Mouse (Mus musculus): ENCODE measurements at regions not wholly inside any gene's neighbourhood (a gene's known extent, or its start where the extent isn't known, plus 50 kb on each side); places are given as distances from the start of the nearest gene placed in this dataset.

GRCm38 (mm10) chr1:19754346-19754745, 545.6 kb downstream of the Tfap2b start:
- POLR2A ChIA-PET = no interaction called here

GRCm38 (mm10) chr1:19757921-19758436, 549.3 kb downstream of the Tfap2b start:
- CTCF ChIA-PET = no interaction called here
- POLR2A ChIA-PET = no interaction called here

More at GRCm38 (mm10) chr1:19754346-19754745, 545.6 kb downstream of the Tfap2b start:
- CTCF ChIA-PET = interaction anchor here in 1 of 4 experiments (0.5 kb wide), 1 partner anchor 13 kb away, joined by 10 read pairs; no protein-coding TSS in a partner anchor

- CTCF ChIA-PET = interaction anchor here in 1 of 4 experiments (0.7 kb wide), 1 partner anchor 13 kb away, joined by 10 read pairs; no protein-coding TSS in a partner anchor
- POLR2A ChIA-PET = no interaction called here
These were observed 558.2 kb downstream of the Tfap2b start for GRCm38 (mm10) chr1:19766879-19767278.

- CTCF ChIA-PET = no interaction called here
- POLR2A ChIA-PET = no interaction called here
These were observed 563.6 kb downstream of the Tfap2b start for GRCm38 (mm10) chr1:19772266-19772665.

- ChIA-PET POLR2A (no interaction called here), CTCF (no interaction called here)
These were observed 565.8 kb downstream of the Tfap2b start for GRCm38 (mm10) chr1:19774502-19774901.

GRCm38 (mm10) chr1:19777542-19777941, 568.8 kb downstream of the Tfap2b start:
- POLR2A ChIA-PET = no interaction called here
- CTCF ChIA-PET = no interaction called here

- POLR2A ChIA-PET = no interaction called here
- CTCF ChIA-PET = no interaction called here
These were observed 578.3 kb downstream of the Tfap2b start for GRCm38 (mm10) chr1:19786971-19787370.

- ChIA-PET POLR2A (no interaction called here), CTCF (no interaction called here)
These were observed 585.4 kb downstream of the Tfap2b start for GRCm38 (mm10) chr1:19794124-19794523.

- POLR2A ChIA-PET = no interaction called here
- CTCF ChIA-PET = no interaction called here
These were observed 617.2 kb downstream of the Tfap2b start for GRCm38 (mm10) chr1:19825887-19826286.

GRCm38 (mm10) chr1:19826455-19827366, 618.0 kb downstream of the Tfap2b start:
- ChIA-PET POLR2A (no interaction called here), CTCF (no interaction called here)

GRCm38 (mm10) chr1:19849918-19850317, 641.2 kb downstream of the Tfap2b start:
- ChIA-PET CTCF (no interaction called here), POLR2A (no interaction called here)

- ChIA-PET CTCF (no interaction called here), POLR2A (no interaction called here)
These were observed 648.5 kb downstream of the Tfap2b start for GRCm38 (mm10) chr1:19857250-19857649.

- ChIA-PET POLR2A (interaction anchor here in 1 of 4 experiments (0.6 kb wide), 1 partner anchor 13 kb away, joined by 3 read pairs; no protein-coding TSS in a partner anchor), CTCF (no interaction called here)
These were observed 659.8 kb downstream of the Tfap2b start for GRCm38 (mm10) chr1:19868478-19868877.

GRCm38 (mm10) chr1:19881193-19881592, 672.5 kb downstream of the Tfap2b start:
- POLR2A ChIA-PET = interaction anchor here in 1 of 4 experiments (0.6 to 0.7 kb wide), 2 partner anchors 13 to 588 kb away, joined by 3 read pairs; no protein-coding TSS in a partner anchor
- CTCF ChIA-PET = no interaction called here

- CTCF ChIA-PET = no interaction called here
- POLR2A ChIA-PET = no interaction called here
These were observed 690.7 kb downstream of the Tfap2b start for GRCm38 (mm10) chr1:19899426-19899825.

GRCm38 (mm10) chr1:19899889-19900310, 691.2 kb downstream of the Tfap2b start:
- CTCF ChIA-PET = no interaction called here

GRCm38 (mm10) chr1:19900983-19901531, 692.3 kb downstream of the Tfap2b start:
- CTCF ChIA-PET = no interaction called here
- POLR2A ChIA-PET = no interaction called here

More at GRCm38 (mm10) chr1:19899889-19900310, 691.2 kb downstream of the Tfap2b start:
- POLR2A ChIA-PET = no interaction called here

GRCm38 (mm10) chr1:19912194-19912846, 703.6 kb downstream of the Tfap2b start:
- CTCF ChIA-PET = no interaction called here
- POLR2A ChIA-PET = no interaction called here

- ChIA-PET POLR2A (interaction anchor here in 1 of 4 experiments (0.6 kb wide), 1 partner anchor 281 kb away, joined by 3 read pairs; no protein-coding TSS in a partner anchor), CTCF (no interaction called here)
These were observed 699.1 kb downstream of the Pkhd1 start for GRCm38 (mm10) chr1:19918762-19919161.

GRCm38 (mm10) chr1:19927192-19927591, 690.7 kb downstream of the Pkhd1 start:
- POLR2A ChIA-PET = no interaction called here
- CTCF ChIA-PET = no interaction called here
